Mouse (Mus musculus) embryonic fibroblast, embryonic 13.5 days (primary cell): ENCODE data around the gene Dbnl. TPM values are rescaled to one million over a fixed set of nuclear protein-coding genes. Genes with fewer than 3 reads are reported as not detected.
"Not testable (repeated sequence)": the region's sequence is repeated elsewhere in the genome, so short reads cannot be mapped to it uniquely, and the experiment has no call there.

Experiments used
- H3K27ac ChIP-seq: 2 replicates; pipeline ENCODE4 v1.5.1; 2012; ENCODE audit warnings: low read length, control low read depth, inconsistent platforms; ENCODE audit not compliant: insufficient read depth
- H3K4me1 ChIP-seq: 2 replicates; pipeline ENCODE4 v1.6.1; 2011; ENCODE audit warnings: low read length; ENCODE audit not compliant: control insufficient read depth, insufficient read depth
- H3K4me3 ChIP-seq: 2 replicates; pipeline ENCODE4 v1.5.1; 2011; ENCODE audit warnings: mild to moderate bottlenecking, control low read depth, low read length; ENCODE audit not compliant: insufficient read depth
- CTCF ChIP-seq: IDR thresholded peaks from 2 replicates; pipeline ENCODE4 v1.5.1; 2011; ENCODE audit warnings: mild to moderate bottlenecking, control low read depth, low read length, moderate library complexity, borderline replicate concordance; ENCODE audit not compliant: insufficient read depth
- POLR2A ChIP-seq: IDR thresholded peaks from 2 replicates; pipeline ENCODE4 v1.6.1; 2011; ENCODE audit warnings: low read depth, mild to moderate bottlenecking, control low read depth, low read length, moderate library complexity
- polyA plus RNA-seq: library from polyadenylated mRNA; stranded (reverse); fragments of >200 nt; gene quantifications from 2 replicates; pipeline ENCODE4 v1.2.4, GENCODE M21; 2011; ENCODE audit warnings: low read depth; ENCODE audit not compliant: missing spikeins, insufficient read length

The Dbnl gene
- polyA plus RNA-seq, 1 experiment: 46.0 TPM

- Histone ChIP-seq H3K27ac (no peak within 1 kb of the TSS), H3K4me3 (no peak within 1 kb of the TSS), H3K4me1 (no peaks in the 10 kb centered on the region)
- no peak for TF ChIP-seq CTCF
- TF ChIP-seq POLR2A: 0 out of 2 replicates have a peak, but pooled peaks have one; percentile 10
These were observed 15.3 kb downstream of the Dbnl start, which contains the start of gene Pgam2 for GRCm38 (mm10) chr11:5803551-5803981. Gene Pgam2 (minus strand): TSS chr11:5803733.

- no peaks in the 10 kb centered on the region for H3K4me1 ChIP-seq
- no peak overlapping the region for H3K4me3 ChIP-seq
- no peak overlapping the region for H3K27ac ChIP-seq
- TF ChIP-seq POLR2A: no peak
- no peak for TF ChIP-seq CTCF
These were observed 15.9 kb downstream of the Dbnl start for GRCm38 (mm10) chr11:5804174-5804573.

GRCm38 (mm10) chr11:5805711-5806110, 17.4 kb downstream of the Dbnl start:
- H3K4me1 ChIP-seq: no peaks in the 10 kb centered on the region
- no peak overlapping the region for H3K4me3 ChIP-seq
- TF ChIP-seq POLR2A: no peak
- no peak overlapping the region for H3K27ac ChIP-seq

- Histone ChIP-seq H3K4me3 (no peak overlapping the region), H3K27ac (no peak overlapping the region), H3K4me1 (no peaks in the 10 kb centered on the region)
- TF ChIP-seq POLR2A (no peak), CTCF (no peak)
These were observed 19.7 kb downstream of the Dbnl start for GRCm38 (mm10) chr11:5807956-5808355.

GRCm38 (mm10) chr11:5809487-5809886, 21.2 kb downstream of the Dbnl start:
- H3K27ac ChIP-seq, H3K4me3 ChIP-seq, H3K4me1 ChIP-seq: not testable (repeated sequence)

- H3K4me3 ChIP-seq: no peak overlapping the region
- TF ChIP-seq POLR2A (no peak), CTCF (no peak)
- no peak overlapping the region for H3K27ac ChIP-seq
- no peaks in the 10 kb centered on the region for H3K4me1 ChIP-seq
These were observed 25.1 kb downstream of the Dbnl start for GRCm38 (mm10) chr11:5813381-5813780.

GRCm38 (mm10) chr11:5819223-5819622, 30.9 kb downstream of the Dbnl start:
- Histone ChIP-seq H3K27ac (no peak overlapping the region), H3K4me3 (no peak overlapping the region), H3K4me1 (no peaks in the 10 kb centered on the region)
- TF ChIP-seq CTCF: no peak
- TF ChIP-seq POLR2A: no peak

GRCm38 (mm10) chr11:5825432-5825831, 37.1 kb downstream of the Dbnl start:
- TF ChIP-seq POLR2A: no peak
- TF ChIP-seq CTCF: no peak
- H3K4me3 ChIP-seq: no peak overlapping the region
- H3K4me1 ChIP-seq: no peaks in the 10 kb centered on the region
- no peak overlapping the region for H3K27ac ChIP-seq

GRCm38 (mm10) chr11:5827931-5828330, 39.6 kb downstream of the Dbnl start:
- no peak for TF ChIP-seq CTCF
- TF ChIP-seq POLR2A: no peak
- Histone ChIP-seq H3K4me1 (no peaks in the 10 kb centered on the region), H3K4me3 (no peak overlapping the region), H3K27ac (no peak overlapping the region)

- Histone ChIP-seq H3K4me3 (no peak overlapping the region), H3K27ac (no peak overlapping the region), H3K4me1 (no peaks in the 10 kb centered on the region)
- TF ChIP-seq POLR2A: no peak
- TF ChIP-seq CTCF: no peak
These were observed 40.4 kb downstream of the Dbnl start for GRCm38 (mm10) chr11:5828509-5829191.
